In the genomic region with DNA sequence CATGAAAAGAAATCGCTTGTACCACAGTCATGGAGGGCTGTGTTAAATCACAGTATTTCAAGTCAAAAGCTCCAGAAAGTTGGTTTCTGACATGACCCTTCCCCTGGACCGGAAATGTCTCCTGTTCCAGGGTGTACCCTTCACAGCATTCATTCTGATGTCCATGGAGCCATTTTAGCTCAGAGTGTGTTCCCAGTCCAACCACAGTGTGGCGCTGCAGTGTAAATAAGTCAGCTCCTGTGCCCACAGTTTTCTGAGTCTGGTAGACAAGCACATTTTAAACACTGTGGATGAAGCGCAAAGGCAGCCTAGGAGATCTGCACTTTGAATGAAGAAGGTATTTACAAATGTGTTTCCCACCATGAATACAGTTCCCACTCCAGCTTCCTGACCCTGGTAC, we compare ENCODE assay signal across 9 mouse cellular contexts.
DNase-seq lines count a peak whose midpoint lies in the region; ATAC-seq and TF ChIP-seq lines count a peak whose summit lies in the region.
"Had no signal": no experiment of that assay in that cellular context is flagged by ENCODE, and none has a peak within 500 bp of the region (broad histone marks: within the 10 kb centered on the region; RNA-seq: fewer than 3 reads in every experiment).

No protein-coding gene starts in this region.

- H3K9ac ChIP-seq in lung, embryonic 14.5 days = no peak overlapping the region
- H3K9ac ChIP-seq in forebrain, postnatal 0 days = no peak overlapping the region
- no peak overlapping the region for H3K9ac ChIP-seq in heart, embryonic 12.5 days
- H3K9ac ChIP-seq: limb, embryonic 15.5 days had no signal

- H3K4me1 ChIP-seq in lung, embryonic 14.5 days (ENCODE audit: insufficient read depth) = peaks cover 4% of the 10 kb centered on the region; the same call in 1 of the 2 replicates
- H3K4me1 ChIP-seq in lung, adult 2 months (ENCODE audit: control insufficient read depth, insufficient read depth, low read length) = no peaks in the 10 kb centered on the region
- H3K4me1 ChIP-seq in forebrain, postnatal 0 days (ENCODE audit: insufficient read depth) = no peaks in the 10 kb centered on the region
- peaks cover 4% of the 10 kb centered on the region; the same call in 1 of the 2 replicates for H3K4me1 ChIP-seq in heart, embryonic 12.5 days (replicated peaks)

- no peak for ATAC-seq in lung, embryonic 14.5 days (ENCODE audit: insufficient read depth)
- ATAC-seq in forebrain, postnatal 0 days = peak; percentile 71
- ATAC-seq in heart, embryonic 12.5 days (ENCODE audit: insufficient number of reproducible peaks, low FRiP score) = no peak

- H3K27me3 ChIP-seq in lung, embryonic 14.5 days (ENCODE audit: insufficient read depth, low read length) = no peaks in the 10 kb centered on the region
- no peaks in the 10 kb centered on the region for H3K27me3 ChIP-seq in forebrain, postnatal 0 days (ENCODE audit: insufficient read depth, low read length)
- no peaks in the 10 kb centered on the region for H3K27me3 ChIP-seq in heart, embryonic 12.5 days (replicated peaks)
- H3K27me3 ChIP-seq: limb, embryonic 15.5 days had no signal

- no peaks in the 10 kb centered on the region for H3K36me3 ChIP-seq in lung, embryonic 14.5 days (ENCODE audit: insufficient read depth)
- no peaks in the 10 kb centered on the region for H3K36me3 ChIP-seq in forebrain, postnatal 0 days (ENCODE audit: insufficient read depth)
- H3K36me3 ChIP-seq in heart, embryonic 12.5 days = no peaks in the 10 kb centered on the region
- H3K36me3 ChIP-seq: limb, embryonic 15.5 days had no signal

- DNase-seq in lung, embryonic 14.5 days = peak; percentile 82
- no peak for DNase-seq in lung, adult 2 months
- DNase-seq in adrenal gland, postnatal 10 days = peak; percentile 59
- DNase-seq in forebrain, postnatal 0 days = peak; percentile 79
- peak; percentile 32 for DNase-seq in layer of hippocampus, adult 11-12 months (ENCODE audit: low spot score)
- DNase-seq in lung, postnatal 4 days = peak; percentile 19 to 22
- DNase-seq in thymus, postnatal 25 days = peak; percentile 8

- TF ChIP-seq CTCF in lung, embryonic 14.5 days (IDR thresholded peaks at IDR 0.05; ENCODE audit: low read depth) = peak; percentile 70
- no peak for TF ChIP-seq CTCF in lung, adult 2 months (IDR thresholded peaks at IDR 0.05; ENCODE audit: insufficient read depth, low read length)
- peak; percentile 81 for TF ChIP-seq CTCF in forebrain, postnatal 0 days (IDR thresholded peaks at IDR 0.05; ENCODE audit: low read depth)

- H3K4me2 ChIP-seq in lung, embryonic 14.5 days = no peak overlapping the region
- H3K4me2 ChIP-seq in forebrain, postnatal 0 days (ENCODE audit: low read depth) = no peak overlapping the region
- H3K4me2 ChIP-seq in heart, embryonic 12.5 days = no peak overlapping the region
- H3K4me2 ChIP-seq: limb, embryonic 15.5 days had no signal

- H3K9me3 ChIP-seq in lung, embryonic 14.5 days (ENCODE audit: low read depth, low read length) = no peaks in the 10 kb centered on the region
- H3K9me3 ChIP-seq in forebrain, postnatal 0 days (ENCODE audit: low read length) = no peaks in the 10 kb centered on the region
- H3K9me3 ChIP-seq in heart, embryonic 12.5 days (replicated peaks) = no peaks in the 10 kb centered on the region
- H3K9me3 ChIP-seq: limb, embryonic 15.5 days had no signal

- 43% methylated on average over 4 of the region's 4 CpGs for WGBS in lung, embryonic 14.5 days
- 46% methylated on average over 4 of the region's 4 CpGs for WGBS in lung, adult 2 months
- WGBS in forebrain, postnatal 0 days = 47% methylated on average over 4 of the region's 4 CpGs
- WGBS in heart, embryonic 12.5 days = 37% methylated on average over 4 of the region's 4 CpGs

- no peak overlapping the region for H3K4me3 ChIP-seq in lung, embryonic 14.5 days (ENCODE audit: low read depth, low read length)
- no peak overlapping the region for H3K4me3 ChIP-seq in lung, adult 2 months (replicated peaks; ENCODE audit: extremely low read depth, low read depth, low read length)
- no peak overlapping the region for H3K4me3 ChIP-seq in forebrain, postnatal 0 days (ENCODE audit: low read depth, low read length)
- no peak overlapping the region for H3K4me3 ChIP-seq in heart, embryonic 12.5 days
- H3K4me3 ChIP-seq: limb, embryonic 15.5 days had no signal

- H3K27ac ChIP-seq in lung, embryonic 14.5 days (ENCODE audit: low read depth) = no peak overlapping the region
- H3K27ac ChIP-seq in forebrain, postnatal 0 days (ENCODE audit: low read depth, low read length) = no peak overlapping the region
- no peak overlapping the region for H3K27ac ChIP-seq in heart, embryonic 12.5 days (ENCODE audit: poor library complexity, severe bottlenecking)
- H3K27ac ChIP-seq: limb, embryonic 15.5 days had no signal

- no peak for TF ChIP-seq POLR2A in lung, adult 2 months (IDR thresholded peaks at IDR 0.05; ENCODE audit: borderline replicate concordance, extremely low read depth, low read depth, low read length)
